Mouse (Mus musculus) liver, adult (tissue): ENCODE measurements at regions not wholly inside any gene's neighbourhood (a gene's known extent, or its start where the extent isn't known, plus 50 kb on each side); places are given as distances from the start of the nearest gene placed in this dataset.

Experiments used
- GATA4 ChIP-seq: IDR thresholded peaks from 2 replicates; pipeline ENCODE4 v1.6.1; 2014; ENCODE audit warnings: mild to moderate bottlenecking, low read length; ENCODE audit not compliant: insufficient replicate concordance

DNA sequence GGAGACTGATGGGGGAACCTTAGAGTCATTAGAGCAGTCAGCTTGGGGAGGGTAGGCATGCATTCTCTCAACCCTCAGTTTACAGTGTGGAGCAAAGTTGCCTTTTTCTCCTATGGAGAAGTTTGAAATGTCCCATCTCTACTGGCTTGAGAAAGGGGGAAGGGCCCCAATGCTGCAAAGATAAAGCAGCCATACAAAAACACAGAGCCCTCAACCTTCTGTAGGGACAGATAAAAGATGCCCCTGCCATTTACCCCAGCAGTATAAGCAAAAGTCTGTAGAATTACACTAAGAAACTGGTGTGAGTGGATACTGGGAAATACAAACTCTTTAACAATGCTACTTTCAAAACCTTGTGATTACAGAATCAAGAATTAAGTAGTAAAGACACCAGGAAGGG, 71.9 kb upstream of the Tmem215 start:
- TF ChIP-seq GATA4 = no peak

DNA sequence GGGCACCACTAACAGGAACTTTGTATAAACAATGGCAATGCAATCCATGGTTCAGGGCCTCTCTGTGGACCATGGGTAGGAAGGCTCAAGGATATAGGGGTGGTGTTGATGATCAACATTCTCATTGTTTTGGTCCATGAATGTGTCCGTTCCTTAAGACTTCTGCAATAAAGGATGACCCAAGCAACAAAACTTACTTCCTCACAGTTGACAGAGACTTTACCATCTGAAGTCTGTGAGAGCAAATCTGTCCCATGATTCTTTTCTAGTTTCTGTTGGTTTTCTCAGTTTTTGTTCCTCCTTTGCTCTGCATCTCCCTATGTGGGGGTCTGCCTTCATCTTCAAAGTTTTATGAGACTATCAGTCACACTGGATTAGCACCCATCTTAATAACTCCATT, 81.8 kb upstream of the Tmem215 start:
- no peak for TF ChIP-seq GATA4

DNA sequence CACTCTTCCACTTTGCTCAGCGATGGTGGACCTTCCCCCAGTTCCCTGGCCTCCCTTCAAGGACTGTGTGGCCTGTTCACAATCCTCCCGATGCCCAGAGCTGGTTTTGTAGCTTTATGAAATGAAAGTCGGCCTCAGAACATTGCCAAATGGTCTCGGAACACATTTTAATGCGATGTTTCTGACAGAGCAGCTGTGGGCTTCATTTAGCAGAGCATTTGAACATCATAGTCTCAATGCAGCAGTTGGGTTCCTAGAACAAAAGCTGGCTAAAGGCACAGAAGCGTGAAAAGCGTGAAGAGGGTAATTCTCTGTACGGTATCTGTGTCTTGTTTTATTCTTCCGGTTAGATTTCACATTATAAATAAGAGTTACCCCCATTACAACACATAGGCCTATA, 86.7 kb upstream of the Tmem215 start:
- TF ChIP-seq GATA4 = no peak

DNA sequence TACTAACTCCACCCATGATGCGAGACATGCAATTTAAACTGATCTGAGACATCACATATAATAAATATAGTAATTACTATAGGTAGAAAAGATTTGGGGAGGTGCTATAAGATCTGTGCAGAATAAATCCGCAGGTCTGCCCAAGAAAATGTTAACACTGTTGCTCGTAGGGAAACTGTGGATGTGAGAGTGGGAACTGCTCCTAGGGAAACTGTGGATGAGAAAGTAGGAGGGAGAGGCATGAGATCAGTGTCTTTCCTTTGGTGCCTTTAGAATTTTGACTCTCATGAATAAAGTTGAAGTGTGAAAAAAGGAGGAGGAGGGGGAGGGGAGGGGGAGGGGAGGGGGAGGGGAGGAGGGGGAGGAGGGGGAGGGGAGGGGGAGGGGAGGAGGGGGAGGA, 87.3 kb upstream of the Tmem215 start:
- no peak for TF ChIP-seq GATA4

DNA sequence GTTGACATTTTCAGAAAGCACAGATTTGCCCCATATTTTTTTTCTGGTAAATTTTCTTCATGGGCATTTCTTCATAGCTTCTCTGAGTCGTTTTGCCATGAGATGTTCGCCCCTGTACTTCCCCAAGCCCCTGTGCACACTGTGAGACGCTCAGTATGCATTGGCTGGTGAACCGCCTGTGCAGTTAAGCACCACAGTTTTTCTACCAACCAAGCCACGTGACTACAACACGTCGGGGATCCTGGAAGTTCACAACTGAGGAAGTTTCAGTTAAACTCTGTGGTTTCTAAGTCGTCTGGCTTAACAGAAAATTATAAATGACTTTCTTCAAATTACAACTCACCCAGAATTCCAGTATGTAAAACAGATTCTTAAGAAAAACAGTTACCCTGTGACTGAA, 91.7 kb upstream of the Tmem215 start:
- no peak for TF ChIP-seq GATA4

DNA sequence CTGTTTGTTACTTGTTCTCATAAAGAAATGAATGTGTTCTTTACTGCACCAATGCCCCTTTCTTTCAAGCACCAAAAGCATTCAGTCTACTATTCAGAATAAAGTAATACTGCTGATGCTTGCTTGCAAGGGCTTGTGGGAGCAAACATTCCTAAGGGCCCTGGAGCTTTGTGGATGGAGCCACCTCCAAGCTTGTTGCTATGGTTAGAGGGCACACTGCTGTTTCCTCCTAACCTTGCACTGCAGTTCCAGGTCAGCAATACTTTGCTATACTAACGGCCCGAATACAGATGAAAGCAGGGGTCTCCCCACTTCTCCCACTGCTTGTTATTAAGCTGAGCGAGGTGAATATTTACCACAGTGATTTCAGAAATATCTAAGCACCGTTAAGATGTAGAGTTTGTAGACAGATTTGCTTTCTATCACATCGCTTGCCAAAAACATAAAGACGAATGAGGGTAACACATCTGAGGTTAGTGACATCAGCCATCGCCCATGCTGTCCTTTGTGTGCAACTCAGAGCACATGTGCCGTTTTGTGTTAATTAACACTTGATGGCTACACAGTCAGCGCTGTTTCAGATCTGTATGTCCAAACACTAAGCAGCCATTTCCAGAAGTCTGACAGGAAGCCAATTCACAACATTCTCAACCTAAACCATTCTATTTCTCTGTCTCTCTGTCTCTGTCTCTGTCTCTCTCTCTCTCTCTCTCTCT, 96.4 kb upstream of the Ndufb6 start:
- TF ChIP-seq GATA4 = no peak

DNA sequence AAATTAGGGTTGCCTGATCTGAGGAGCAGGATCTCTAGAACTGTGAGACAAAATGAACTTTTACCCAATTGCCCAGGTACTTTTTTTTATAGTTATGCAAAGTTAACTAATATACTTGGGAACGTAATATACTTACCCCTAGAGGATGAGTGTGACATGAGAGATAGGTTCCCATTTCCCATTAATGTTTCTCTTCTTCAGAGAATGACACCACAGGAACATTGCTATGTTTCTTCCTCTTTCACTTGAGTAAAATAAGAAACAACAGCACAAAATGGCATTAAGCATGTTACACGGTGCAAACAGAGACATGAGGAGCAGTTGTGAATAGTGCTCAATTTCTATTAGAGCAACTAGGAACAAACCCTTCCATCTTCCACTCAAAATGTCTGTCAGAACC, 95.0 kb upstream of the Ndufb6 start:
- TF ChIP-seq GATA4 = no peak

DNA sequence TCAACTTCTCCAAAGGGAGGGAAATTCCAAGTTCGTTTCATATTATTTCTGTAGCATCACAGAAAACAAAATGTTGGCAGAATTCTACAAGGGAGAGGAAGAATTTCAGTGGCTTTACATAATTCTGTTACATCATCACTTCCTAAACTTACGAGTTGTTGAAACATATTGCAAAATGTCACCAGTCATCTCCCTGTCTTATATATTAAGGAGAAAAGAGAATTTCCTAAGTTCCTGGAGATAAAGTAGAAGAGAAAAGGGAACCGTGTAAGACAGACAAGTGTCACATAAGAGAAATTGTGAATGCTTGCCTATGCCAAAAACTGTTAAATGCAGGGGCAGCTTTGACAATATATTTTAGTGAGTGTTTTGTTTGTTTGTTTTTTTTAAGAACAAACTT, 85.1 kb upstream of the Ndufb6 start:
- no peak for TF ChIP-seq GATA4

DNA sequence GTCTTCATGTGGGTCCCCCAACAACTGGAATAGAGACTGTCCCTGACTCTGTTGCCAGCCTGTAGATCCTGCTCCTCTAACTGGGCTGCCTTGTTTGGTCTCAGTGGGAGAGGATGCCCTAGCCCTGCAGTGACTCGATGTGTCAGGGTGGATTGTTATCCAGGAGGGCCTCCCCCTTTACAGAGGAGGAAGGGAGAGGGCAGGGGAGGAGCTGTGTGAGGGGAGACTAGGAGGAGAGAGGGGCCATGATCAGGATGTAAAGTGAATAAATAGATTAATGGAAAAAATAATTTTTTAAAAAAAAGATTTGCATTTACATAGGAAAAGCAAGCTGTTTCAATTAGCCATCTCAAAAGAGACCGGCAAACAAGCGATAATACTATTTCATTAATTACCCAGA, 80.1 kb upstream of the Ndufb6 start:
- TF ChIP-seq GATA4 = no peak

DNA sequence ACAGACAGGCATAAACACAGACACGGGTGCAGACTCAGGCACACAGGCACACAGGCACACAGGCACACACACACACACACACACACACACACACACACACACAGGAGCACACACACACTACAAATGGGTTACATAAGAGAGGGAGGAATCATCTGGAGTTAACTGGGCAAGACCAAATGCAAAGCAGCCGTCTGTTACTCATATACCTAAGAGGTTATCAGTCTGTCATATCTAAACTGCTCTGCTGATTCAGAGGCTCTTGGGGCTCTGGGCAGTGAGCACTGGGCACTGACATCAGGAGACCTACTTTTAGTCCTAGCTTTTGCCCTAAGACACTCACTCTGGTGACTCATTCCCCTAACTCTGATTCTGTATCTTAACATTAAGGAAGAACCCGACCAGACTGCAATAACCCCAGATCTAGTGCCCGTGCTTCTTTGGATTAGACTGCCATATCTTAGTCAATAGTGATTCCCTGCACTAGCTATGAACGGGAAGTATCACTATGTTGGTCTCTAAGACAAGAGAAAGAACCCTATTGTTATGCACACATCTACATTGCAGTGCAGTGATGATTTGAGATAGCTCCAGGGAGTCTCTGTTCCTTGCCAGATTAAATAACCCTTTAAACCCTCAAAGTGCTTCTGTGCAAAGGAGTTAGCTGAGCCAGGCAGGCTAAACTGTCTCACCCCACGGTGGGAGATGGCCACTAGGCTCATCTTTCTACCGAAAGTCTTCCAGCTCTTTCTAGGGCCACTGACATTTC, 78.0 kb upstream of the Ndufb6 start:
- TF ChIP-seq GATA4 = no peak

DNA sequence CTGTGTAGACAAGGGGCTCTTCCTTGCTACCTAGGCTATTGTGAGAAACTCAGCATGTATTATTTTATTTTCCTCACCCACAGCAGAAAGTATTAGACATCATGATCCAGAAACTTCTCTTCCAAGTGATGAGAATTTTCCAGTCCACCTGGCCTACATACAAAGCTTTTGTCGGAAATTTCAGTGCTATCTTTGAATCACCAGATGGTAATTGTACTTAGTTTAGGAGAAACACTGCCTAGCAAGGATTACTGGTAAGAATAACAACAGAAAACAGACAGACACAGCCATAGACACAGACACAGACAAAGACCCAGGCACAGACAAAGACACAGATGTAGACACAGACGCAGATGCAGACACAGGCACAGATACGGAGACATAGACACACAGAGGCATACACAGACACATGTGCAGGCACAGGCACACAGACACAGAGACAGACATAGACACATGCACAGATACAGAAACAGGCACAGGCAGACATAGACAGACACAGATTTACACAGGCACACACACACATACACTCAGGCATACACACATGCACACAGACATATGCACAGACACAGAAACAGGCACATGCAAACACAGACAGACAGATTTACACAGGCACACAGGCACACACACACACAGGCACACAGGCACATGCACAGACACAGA, 76.7 kb upstream of the Ndufb6 start:
- no peak for TF ChIP-seq GATA4

DNA sequence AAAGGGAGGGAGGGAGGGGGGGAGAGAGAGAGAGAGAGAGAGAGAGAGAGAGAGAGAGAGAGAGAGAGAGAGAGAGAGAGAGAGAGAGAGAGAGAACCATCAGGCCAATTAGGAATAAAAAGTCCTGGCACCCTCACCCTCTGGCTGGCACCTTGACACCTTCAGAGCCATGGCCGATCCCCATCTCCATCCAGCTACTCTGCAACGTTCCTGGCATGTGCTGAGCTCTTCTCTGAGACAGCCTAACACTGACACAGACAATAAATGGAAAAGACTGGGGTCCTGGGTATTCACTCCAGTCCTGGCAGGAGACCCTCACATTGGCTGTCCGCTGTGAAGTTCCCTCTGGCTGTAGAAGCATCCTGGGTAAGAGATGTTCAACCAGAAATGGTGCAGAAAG, 75.2 kb upstream of the Ndufb6 start:
- no peak for TF ChIP-seq GATA4

DNA sequence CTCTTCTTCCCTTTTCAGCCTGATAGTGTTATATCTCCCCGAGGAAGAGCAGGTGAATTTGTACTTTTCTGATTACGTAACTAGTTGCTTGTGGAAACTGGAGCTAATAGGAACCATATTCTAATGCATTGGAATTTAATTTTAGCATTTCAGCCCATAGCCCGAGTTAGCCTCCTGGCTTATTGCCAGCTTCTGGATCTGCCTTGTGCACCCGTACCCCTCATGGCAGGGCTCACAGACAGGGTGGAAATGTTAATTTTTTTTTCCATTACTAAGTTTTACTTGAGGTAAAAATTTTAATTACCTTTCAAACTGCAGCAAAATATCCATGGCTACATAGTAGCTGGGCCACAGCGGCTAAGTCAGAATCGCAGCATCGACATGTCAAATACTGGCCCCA, 72.4 kb upstream of the Ndufb6 start:
- no peak for TF ChIP-seq GATA4

DNA sequence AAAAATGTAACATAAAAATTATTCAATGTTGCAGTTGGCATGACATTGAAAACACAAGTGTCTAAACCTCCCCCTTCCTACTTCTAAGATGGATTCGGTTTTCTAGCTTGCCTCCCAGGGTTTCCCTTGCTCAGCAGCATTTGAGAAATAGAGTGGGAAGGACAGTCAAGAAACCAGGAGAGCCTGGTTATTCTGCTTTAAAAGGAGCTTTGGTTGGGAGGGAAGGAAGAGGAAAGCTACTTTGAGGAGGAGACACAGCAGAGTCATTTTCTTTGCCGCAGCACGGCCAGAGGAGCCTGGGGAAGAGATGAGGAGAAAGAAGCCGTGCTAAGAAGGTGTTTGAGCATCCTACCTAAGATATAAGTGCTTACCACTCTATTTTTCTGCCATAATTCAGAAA, 71.9 kb upstream of the Ndufb6 start:
- TF ChIP-seq GATA4 = no peak

DNA sequence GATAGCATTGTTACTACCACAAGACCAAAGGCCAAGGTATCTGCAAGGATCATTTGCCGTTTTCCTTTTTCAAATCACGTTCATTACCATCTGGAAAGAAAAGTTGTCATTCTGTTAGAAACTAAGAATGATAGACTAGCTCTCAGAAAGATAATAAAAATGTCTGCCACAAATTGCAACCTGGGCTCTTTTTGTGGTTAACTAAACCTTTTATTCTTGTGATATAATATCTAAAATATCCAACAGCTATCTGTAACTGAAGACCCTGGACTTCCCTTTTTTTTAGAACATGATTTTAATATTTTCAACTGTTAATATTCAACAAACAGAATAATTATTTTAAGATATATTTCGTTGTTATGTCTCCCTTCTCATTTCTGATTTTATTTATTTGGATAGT, 66.6 kb upstream of the Ndufb6 start:
- TF ChIP-seq GATA4 = no peak

DNA sequence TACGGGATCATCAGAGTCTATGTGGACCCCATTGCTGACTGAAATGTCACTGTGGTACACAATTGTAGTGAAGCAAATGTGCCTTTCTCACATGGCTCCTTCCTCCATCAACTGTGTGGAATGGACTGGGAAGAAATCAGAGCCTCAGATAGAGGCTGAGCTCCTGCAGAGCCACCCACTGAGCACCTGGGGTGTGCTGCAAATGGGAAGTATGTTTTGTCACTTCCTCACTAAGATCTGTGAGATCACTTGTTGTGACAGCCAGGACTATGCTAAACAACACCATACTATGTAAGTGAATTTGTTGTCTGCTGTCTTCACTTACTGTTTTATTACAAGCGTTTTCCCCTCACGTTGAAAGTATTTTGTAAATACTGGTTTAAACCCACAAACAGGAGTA, 63.0 kb upstream of the Ndufb6 start:
- no peak for TF ChIP-seq GATA4

DNA sequence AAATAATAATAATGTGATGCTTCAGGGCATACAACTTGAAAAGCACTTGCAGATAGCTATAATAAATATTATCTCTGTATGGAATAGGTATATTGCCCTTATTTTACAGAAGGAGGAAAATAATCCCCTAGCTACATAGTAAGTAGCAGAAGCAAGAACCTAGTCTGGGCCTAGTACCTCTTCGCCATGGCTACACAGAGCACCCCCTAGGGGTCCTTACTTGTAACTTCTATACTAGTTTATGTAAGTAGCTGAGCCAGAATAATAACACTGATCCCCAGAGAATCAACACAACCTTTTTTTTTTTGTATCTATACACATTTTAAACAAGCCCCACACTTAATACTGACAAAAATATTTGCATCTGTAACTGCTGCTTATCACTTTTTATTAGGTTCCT, 55.6 kb upstream of the Ndufb6 start:
- TF ChIP-seq GATA4 = no peak

DNA sequence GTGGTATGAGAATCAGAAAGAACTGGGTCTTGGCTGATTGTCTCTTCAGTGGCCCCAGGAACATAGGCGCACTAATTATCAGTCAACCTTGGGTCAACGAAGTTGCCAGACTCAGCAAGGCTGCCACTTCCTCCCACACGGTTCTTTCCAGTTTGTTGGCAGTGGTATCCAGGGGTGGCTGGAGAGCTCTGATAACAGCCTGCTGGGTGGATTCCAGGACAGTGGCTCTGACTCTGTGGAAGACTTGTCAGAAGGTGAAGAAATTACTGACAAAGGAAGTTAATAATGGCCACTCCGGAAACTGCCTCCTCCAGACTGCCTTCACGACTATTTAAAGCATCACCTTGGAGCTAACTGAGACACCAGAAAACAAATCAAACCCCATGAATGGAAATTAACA, 50.5 kb upstream of the Ndufb6 start:
- 0 out of 2 replicates have a peak, but pooled peaks have one; percentile 11 for TF ChIP-seq GATA4
